Mouse (Mus musculus): ENCODE data around the gene Lsm14b. TPM values are rescaled to one million over a fixed set of nuclear protein-coding genes. Genes with fewer than 3 reads are reported as not detected.

Gene Lsm14b
- polyA plus RNA-seq (2012; rRNA removed): 48.7 and 51.4 TPM in 2 replicates

DNA sequence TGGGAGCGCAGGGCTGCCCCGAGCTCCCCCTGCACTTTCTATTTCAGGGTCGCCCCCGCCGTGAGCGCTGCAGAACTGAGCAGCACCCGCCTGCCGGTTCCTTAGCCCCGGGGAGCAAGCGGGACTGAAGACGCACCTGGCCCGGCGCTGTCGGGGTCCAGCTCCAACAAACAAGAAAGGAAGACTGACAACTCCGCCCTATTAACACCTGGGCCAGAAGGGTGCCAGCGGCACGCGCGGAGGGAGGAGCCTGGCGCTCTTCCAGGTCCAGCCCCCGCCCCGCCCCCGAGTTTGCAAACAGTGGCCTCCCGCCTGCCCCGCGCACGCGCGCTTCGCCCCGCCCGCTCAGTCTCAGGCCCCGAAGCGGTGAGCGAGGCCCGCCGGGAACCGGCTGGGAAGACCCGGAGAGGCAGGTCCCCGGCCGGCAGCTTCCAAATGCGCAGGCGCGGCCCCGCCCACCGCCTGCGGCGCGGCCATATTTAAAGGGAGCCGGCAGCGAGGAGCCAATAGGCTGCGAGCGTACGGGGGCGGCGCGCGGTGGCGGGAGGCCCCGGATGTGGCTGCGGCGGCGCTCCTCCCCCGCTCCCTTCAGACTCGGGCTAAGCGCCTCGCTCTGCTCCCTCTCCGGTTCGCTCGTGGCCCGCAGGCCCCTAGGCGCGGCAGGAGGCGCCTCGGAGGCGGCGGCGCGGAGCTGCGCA is at the start of gene Lsm14b:
Gene Lsm14b, plus strand, starts transcription at position 587 of the 698 bp plus-strand sequence.
- DNase-seq (ENCODE audit: low spot score): peak; percentile 99

GRCm38 (mm10) chr2:179975851-179976250 is 48.9 kb upstream of the Lsm14b start:
- peak; percentile 42 for DNase-seq (ENCODE audit: low spot score)

GRCm38 (mm10) chr2:179976295-179976627 is 48.5 kb upstream of the Lsm14b start:
- no peak for DNase-seq (ENCODE audit: low spot score)

- DNase-seq (ENCODE audit: low spot score): peak; percentile 94
Observed at GRCm38 (mm10) chr2:179976628-179977343, 48.0 kb upstream of the Lsm14b start, which contains the start of gene Taf4. Taf4 (minus strand) TSS chr2:179976646.

DNA sequence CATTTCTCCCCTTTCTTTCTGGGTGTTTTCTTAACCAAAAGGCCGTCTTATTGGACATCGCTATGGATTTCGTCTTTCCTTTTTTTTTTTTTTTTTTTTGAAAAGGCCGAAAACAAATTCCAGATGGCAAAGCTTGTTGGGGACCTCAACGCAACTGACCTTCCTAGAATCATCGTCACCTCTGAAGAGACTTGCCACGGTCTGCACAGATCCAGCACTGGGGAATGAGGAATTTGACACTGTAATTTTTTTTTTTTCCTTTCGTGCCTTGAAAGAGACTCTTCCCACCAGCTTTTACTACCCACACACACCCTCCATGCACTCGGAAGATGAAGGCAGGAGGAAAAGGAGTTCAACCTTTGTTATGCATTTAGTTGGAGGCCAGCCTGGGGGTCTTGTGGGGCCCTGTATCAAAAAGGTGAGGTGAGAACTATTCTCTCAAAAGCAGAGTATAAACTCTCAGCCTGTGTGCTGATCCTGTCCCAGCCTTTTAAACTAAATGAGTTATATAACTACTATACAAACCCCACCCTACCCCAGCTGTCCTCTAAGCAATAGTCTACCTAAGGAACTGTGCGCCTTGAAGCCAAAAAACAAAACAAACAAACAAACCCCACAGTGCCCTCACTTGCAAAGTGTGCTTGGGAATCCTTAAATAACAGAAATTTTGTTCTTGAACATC is 47.3 kb upstream of the Lsm14b start:
- no peak for DNase-seq (ENCODE audit: low spot score)

DNA sequence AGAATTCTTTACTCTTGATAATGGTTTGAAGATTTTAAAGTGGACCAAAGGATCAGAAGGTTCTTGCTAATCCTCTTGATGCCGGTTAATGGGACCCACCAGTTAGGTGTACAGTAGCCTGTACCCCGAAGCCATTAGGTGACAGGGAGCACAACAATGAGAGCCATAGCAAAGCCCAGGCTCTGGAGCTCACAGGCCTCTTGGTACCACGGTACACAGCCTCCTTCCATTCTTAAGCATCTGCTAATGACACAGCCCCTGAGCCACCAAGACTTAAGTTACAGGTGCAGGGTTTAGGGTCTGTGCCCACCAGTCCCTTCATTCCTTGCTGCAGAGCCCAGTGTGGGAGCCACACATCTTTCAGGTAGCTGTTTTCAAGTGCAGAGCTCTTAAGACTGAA is 46.5 kb upstream of the Lsm14b start:
- no peak for DNase-seq (ENCODE audit: low spot score)

GRCm38 (mm10) chr2:179979836-179980235 is 45.0 kb upstream of the Lsm14b start:
- DNase-seq (ENCODE audit: low spot score): no peak

- DNase-seq (ENCODE audit: low spot score): no peak
Observed at GRCm38 (mm10) chr2:179980616-179981015, 44.2 kb upstream of the Lsm14b start.

DNA sequence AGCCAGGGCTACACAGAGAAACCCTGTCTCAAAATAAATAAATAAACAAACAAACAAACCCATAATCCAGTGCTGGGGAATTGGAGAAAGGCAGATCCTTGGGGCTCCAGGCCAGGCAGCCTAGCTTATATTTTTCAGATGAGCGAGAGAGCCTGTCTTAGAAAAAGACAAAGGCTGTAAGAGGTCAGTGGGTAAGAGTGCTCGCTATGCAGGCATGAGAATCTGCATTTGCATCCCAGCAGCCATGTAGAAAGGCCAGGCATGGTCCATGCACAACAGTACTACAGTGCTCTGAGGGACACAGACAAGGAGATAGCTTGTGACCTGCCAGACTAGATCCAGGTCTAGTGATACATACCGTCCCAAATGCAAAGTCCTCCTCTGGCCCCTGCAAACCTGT is 42.1 kb upstream of the Lsm14b start:
- no peak for DNase-seq (ENCODE audit: low spot score)

- DNase-seq (ENCODE audit: low spot score): no peak
Observed at GRCm38 (mm10) chr2:179984830-179985229, 40.0 kb upstream of the Lsm14b start.

DNA sequence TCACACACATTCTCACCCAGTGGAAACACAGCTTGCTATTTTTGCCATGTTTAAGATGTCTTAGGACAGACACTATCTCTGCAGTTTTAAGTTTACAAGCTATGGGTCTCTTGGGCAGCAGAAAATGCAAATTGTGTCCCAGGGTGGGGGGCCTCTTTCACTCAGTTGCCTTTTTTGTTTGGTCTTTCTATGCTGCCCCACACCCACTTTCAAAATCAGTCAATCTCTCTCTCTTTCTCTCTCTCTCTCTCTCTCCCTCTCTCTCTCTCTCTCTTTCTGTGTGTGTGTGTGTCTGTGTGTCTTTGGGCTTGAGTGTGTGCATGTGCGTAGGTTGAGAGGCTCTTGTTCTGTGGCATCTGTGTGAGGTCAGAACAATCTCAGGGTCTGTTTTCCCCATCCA is 39.1 kb upstream of the Lsm14b start:
- no peak for DNase-seq (ENCODE audit: low spot score)

- no peak for DNase-seq (ENCODE audit: low spot score)
Observed at GRCm38 (mm10) chr2:179986437-179987022, 38.3 kb upstream of the Lsm14b start.

DNA sequence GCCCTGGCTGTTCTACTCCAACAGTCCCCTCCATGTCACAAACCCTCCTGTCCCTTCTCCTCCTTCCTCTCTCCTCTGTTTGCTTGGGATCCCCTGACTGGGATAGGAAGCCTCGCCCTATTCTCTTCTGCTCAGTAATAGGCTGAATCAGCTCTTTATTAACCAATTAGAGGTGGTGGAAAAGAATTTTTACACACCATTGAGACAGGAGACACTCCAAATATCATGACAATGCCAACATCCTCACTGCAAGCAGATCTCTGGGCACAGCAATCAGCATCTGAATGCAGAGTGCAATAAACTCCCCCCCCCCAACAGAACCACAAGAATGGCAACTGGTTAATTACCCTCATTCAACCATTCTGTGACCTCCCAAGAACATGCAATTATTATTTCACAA is 35.7 kb upstream of the Lsm14b start:
- no peak for DNase-seq (ENCODE audit: low spot score)

GRCm38 (mm10) chr2:179993071-179993470 is 31.7 kb upstream of the Lsm14b start:
- DNase-seq (ENCODE audit: low spot score): no peak

GRCm38 (mm10) chr2:179998431-179998830 is 26.4 kb upstream of the Lsm14b start:
- DNase-seq (ENCODE audit: low spot score): no peak

- no peak for DNase-seq (ENCODE audit: low spot score)
Observed at GRCm38 (mm10) chr2:180001635-180002034, 23.2 kb upstream of the Lsm14b start.

DNA sequence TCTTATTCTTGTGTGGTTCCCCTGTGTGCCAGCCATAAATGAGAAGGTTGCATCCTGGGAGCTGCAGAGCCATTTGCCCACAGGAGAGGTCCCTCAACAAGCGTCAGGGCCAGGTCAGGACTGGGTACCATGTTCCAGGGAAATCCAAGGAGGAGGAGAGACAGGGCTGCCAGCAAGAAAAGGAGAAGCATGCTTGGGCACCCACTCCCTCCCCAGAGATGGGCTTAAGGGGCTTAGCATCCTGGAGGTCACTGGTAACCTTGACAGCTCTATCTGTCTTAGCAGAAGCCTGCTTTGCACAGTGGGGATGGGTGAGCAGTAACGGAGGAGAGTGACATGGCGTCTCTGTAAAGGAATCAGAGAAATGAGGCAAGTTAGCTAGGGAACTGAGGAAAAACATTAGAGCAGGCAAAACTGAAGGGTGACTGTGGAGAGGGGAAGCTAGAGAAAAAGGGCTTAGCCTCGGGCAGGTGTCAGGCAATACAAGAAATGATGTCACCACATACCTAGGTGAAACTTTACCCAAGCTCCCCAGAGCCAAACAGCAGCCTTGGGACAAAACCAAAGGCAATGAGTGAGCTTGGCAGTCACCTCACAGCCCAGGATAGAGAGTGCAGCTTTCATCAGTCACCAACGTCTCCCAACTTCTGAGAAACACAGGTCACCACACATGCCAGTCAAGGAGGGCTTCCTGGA is 19.0 kb upstream of the Lsm14b start:
- no peak for DNase-seq (ENCODE audit: low spot score)

GRCm38 (mm10) chr2:180006352-180007017 is 18.3 kb upstream of the Lsm14b start:
- no peak for DNase-seq (ENCODE audit: low spot score)

DNA sequence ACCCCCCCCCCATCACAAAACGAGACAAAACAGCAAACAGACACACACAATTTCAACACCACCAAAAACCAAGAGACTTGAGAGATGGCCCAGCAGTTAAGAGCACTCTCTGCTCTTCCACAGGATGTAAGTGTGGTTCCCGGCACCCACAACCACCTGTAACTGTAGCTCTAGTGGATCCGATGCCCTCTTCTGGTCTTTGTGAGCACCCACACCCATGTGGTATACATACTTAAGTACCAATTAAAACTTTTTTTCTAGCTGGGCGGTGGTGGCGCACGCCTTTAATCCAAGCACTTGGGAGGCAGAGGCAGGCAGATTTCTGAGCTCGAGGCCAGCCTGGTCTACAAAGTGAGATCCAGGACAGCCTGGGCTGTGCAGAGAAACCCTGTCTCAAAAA is 14.1 kb upstream of the Lsm14b start:
- DNase-seq (ENCODE audit: low spot score): no peak

DNA sequence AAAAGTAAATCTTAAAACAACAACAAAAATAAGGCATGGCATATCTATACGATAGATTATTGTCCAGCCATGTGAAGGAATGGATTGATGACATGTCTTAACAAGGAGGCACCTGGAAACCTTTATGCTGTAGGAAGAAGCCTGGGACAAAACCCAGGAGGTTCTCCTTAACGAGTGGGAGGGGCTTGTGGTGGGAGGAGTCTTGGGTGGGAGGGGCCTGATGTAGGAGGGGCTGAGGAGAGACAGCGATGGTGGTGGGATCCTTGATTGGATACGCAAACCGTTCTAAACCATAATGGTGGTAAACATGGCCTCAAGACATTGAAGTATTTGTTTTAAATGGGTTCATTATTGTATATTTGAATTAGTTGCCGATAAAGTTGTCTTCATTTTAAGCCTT is 13.4 kb upstream of the Lsm14b start:
- no peak for DNase-seq (ENCODE audit: low spot score)

GRCm38 (mm10) chr2:180013686-180014085 is 11.1 kb upstream of the Lsm14b start:
- peak; percentile 10 for DNase-seq (ENCODE audit: low spot score)
